Mouse (Mus musculus) kidney, adult 9 months (tissue): Measurements from ENCODE around the gene Nosip.
A peak's percentile ranks its signal among the peaks of the same experiment; 100 is the strongest.
"Not testable (repeated sequence)": the region's sequence is repeated elsewhere in the genome, so short reads cannot be mapped to it uniquely, and the experiment has no call there.

ENCODE experiments used
- DNase-seq: peaks from one replicate; pipeline ENCODE4 v3.0.0; 2022

The Nosip gene

DNA sequence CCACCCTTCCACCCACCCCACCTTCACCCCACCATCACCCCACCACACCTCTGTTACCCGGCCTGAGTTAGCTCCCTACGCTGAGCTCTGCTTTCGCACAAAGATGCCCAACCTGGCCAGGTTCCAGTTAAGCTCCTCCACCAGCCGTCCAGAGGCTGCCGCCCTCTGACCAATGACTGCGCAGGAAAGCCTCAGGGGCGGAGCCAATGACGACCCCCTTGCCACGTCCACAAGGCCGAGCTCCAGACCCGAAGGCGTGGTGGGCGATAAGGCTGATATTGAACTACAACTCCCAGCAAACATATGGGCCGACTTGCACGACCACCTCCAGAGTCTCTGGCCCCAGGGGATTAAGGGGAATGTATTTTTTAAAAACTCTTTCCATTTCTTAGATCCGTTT, 29.8 kb downstream of the Nosip start, which contains the start of gene Rcn3:
Gene Rcn3 (minus strand): TSS at position 174 of the 400 bp plus-strand sequence.
- DNase-seq = peak; percentile 56

DNA sequence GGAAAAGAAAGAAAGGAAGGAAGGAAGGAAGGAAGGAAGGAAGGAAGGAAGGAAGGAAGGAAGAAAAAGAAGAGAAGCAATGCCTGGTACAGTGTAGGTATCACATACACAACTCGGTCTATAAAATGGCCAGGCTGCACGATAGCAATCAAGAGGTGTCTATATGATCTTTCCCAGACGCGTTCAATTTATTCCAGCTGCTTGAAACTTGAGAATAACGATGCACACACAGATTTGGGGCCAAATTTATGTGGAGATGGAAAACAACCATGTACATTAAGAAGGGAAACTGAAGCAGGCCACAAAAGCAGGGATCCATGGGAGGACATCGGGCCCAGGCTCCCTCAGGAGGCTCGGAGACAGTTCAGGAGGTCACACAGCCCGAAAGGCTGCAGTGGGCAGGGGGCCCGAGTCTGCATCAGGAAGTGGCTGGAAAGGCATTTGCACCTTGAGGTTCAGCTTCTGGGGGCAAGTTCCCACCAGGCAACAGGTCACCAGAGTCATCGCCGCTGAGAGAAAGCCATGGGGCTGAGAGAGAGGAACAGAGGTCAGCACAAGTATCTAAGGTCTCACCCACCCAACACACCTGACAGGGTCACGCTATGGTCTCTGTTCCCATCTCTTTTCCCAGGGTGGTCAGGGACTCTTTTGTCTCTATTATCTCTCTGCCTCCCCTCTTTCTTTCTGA, 30.7 kb downstream of the Nosip start:
- DNase-seq = no peak

DNA sequence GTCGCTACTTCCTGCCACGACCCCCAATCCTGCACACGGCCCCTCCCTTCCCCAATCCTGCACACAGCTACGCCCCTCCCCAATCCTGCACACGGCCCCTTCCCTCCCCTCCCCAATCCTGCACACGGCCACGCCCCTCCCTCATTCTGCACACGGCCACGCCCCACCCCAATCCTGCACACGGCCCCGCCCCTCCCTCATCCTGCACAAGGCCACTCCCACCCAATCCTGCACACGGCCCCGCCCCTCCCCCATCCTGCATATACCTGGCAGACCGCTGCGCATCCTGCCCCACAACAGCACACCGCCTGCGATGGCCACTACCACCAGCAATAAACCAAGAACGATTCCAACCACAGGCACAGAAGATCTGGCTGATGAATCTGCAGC, 31.3 kb downstream of the Nosip start:
- no peak for DNase-seq

DNA sequence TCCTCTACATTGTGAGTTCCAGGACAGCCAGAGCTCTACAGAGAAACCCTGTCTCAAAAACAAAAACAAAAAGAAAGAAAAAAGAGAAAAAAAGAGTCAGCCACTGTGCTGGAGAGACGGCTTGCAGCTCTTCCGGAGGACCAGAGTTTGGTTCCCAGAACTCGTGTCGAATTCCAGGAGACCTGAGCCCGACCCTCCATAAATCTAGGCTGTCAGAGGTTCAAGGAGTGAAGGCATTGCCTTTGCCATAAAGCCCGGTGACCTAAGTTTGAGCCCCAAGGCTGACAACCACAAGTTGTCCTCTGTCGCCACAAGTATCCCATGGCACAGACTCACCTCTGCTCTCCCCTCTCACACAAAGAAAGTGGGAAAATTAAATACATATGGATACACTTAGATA, 31.9 kb downstream of the Nosip start:
- DNase-seq = no peak

DNA sequence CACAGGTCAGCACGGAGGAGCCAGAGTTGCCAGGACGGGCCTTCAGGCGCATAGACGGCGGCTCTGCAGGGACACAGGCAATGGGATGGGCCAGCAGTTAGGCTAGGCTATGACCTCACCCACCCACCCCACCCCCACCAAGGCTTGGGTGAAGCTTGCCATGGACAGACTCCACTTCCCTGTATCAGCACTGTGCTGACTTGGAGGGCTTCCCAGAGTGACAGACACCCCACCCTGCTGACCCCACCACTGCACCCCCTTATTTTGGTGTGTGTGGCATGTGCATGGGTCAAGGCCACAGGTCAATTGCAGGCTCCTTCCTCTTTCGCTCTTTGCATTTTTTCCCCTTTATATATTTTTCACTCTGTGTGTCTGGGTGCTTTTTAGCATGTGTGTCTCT, 33.1 kb downstream of the Nosip start:
- no peak for DNase-seq

DNA sequence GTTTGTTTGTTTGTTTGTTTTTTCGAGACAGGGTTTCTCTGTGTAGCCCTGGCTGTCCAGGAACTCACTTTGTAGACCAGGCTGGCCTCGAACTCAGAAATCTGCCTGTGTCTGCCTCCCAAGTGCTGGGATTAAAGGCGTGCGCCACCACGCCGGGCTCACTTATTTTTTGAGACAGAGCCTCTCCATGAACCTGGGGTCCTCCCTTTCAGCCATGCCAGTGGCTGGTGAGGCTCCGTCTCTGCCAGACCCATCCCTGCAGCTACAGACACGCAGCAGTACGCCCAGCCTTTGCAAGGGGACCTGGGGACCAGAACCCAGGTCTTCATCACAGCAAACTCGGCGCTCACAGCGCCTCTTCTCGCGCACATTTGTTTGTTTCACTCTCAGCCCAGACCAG, 33.7 kb downstream of the Nosip start:
- DNase-seq = not testable (repeated sequence)

DNA sequence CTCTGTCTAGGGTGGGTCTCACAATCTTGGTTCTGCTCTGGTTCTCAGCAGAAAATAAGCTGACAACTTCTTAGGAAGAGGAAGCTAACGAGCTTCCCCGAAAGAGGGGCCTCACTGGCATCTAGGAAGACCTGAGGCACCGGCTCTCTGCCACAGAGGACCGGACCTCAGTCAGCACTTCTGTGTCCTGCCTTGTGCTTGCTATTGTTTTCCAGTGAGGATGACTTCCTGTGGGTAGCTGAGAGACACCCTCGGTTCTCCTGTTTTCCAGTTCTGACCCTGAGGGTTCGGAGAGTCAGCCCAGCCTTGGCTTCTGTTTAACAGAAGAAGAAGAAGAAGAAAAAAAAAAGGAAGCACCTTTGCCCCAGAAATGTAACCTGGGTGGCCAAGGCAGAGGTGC, 35.2 kb downstream of the Nosip start:
- peak; percentile 56 for DNase-seq

DNA sequence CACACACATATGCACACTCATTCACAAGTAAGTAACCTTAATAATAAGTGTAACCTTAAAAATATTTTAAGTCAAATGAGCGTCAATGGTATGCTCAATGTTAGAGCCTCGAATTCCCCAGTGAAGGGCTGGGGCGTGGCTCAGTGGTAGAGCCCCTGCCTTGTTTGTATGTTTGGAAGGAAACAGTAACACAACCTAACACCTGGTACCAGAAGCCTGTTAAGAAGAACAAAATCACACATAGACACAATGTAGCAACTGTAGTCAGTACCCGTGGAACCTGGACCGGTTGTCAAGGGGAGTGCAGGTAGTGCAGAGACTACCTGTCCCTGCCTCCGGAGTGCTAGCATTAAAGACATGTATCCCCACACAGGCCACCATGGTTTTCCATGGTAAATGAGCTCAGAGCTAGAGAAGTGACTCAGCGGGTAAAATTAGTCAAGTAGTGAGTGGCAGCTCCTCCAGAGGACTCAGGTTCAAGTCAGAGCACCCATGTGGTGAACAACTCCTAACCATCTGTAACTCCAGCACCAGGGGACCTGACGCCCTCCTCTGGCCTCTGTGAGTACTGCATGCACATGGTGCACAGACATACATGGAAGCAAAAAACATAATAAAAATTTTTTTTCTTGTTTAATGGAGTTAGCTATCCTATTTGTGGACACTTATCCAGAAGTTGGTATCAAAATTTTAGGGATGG, 36.5 kb downstream of the Nosip start:
- no peak for DNase-seq

DNA sequence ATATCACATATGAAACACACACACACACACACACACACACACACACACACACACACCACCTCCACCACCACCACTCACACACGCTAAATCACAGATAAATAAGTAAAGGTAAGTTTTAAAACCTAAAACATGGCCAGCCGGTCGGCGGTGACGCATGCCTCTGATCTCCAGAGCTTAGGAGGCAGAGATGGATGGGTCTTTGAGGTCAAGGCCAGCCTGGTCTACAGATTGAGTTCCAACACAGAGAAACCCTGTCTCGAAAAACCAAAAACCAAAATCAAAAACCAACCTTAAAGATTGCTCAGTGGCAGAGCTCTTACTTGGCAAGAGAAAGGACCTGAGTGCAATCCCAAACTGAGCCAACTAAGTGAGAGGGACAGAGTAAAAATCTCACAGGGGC, 37.8 kb downstream of the Nosip start:
- no peak for DNase-seq

DNA sequence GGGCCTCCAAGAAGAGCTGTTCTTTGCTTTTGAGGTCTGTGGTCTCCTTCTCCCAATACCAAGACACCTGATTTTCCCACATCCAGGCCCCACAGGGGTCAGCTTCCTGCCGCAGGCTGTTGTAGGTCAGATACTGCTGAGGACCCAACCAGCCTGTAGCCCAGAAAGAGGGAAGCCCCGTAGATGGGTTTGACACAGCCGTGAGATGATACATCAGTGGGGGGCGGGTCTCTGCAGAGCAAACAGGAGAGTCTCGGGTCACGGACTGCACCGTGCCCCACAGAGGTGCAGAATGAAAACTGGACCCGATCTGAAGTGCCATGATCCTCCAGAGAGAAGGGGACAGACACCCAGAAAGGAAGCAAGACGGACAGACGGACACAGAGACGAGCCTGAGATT, 40.2 kb downstream of the Nosip start:
- DNase-seq = no peak

DNA sequence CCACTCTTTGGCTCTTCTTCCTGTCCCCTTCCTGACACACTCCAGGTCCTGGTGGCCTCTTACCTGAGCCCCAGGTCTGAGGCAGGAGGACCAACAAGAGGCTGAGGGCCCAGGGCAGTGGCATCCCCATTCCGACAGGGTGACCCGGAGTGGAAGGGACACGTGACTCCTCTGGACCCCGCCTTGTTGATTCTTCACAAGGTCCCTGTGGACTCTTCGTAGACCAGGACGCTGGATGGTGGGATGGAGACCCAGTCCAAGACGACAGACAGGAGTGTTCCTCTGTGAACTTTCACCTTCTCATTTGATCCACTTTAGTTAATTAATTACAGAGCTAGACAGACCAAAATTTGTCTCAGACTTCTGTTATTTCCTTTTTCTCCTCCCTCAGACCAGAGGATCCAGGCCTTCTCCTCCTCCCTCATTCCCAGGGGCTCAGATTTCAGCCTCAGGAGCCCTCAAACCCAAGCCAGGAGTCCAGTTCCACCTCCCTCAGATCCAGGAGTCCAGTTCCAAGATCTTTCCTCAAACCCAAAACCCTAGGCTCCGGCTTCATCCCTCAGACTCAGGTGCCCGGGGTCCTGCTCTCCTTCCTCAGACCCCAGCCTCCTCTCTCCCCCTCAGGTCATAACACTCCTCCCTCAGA, 40.8 kb downstream of the Nosip start:
- DNase-seq = peak; percentile 74

DNA sequence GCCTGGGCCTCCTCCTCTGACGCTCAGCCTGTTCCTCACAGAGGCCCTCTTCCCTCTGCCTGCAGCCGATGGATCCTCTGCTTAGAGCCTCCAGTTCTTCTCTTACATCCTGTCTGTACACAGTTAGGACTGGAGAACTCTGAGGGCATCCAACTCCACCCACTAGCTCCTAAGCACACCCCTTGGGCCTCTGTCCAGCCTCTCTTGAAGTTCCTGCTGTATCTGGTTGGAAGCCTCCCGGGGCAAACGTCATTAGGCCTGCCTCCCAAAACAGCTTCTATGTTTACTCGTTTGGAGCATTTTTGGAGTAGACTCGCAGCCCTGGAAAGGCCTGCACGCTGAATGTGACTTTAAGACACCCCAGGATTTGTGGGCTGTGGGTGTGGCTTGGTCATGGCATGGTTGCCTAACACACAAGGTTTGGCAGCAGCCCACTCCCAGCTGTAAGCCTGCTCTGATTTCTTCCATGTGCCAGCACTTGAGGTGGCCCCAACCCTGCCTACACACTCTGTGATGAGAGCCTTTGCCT, 41.5 kb downstream of the Nosip start, which contains the start of gene Fcgrt:
Gene Fcgrt (minus strand): TSS at position 200 of the 529 bp plus-strand sequence.
- peak; percentile 98 for DNase-seq

DNA sequence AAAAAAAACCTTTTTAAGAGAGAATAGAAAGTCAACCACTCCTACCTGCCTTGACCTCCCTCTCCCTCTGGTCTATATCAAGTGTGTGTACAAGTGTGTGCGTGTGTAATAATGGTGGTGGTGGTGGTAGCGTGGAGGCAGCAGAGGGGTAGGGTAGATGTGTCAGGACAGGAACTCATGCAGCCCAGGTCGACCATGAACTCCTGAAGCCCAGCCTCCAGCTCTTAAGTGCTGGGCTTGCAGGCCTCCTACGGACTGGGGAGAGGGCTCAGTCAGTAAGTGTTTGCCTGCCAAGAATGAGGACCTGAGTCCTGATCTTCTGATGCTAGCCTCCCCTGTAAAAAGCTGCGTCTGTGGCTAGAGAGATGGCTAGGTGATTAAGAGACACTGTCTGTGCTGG, 42.7 kb downstream of the Nosip start:
- DNase-seq = no peak

DNA sequence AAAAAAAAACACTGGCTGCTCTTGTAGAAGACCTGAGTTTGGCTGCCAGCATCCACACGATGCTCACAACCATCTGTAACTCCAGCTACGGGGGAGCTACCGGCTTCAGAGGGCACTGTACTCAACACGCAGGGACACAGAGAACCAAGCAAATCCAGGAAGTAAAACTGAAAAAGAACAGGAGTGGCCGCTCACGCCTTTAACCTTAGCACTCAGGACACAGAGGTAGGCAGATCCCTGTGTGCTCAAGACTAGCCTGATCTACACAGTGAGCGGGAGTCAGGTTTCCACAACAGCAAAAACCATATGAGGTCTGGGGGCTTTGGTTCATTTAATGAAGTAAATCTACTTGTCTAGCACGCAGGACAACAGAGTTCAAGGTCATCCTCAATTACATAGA, 43.3 kb downstream of the Nosip start:
- DNase-seq = no peak

DNA sequence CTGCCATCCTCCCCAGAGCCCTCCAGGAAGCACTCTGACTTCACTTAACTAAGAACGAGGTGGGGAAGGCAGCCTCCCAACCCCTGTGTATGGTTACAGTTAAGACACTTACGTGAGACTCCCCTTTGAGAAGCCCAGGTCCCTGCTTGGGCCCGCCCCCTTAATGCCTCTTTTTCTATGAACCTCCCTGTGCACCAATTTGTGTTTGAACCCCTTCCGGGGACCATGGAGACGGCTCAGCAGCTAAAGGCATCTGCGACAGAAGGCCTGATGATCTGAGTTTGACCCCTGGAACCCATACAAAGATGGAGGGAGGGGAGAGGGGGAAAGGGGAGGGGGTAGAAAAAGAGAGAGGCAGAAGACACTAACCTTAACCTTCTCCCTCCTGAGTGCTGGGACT, 44.2 kb downstream of the Nosip start:
- no peak for DNase-seq

DNA sequence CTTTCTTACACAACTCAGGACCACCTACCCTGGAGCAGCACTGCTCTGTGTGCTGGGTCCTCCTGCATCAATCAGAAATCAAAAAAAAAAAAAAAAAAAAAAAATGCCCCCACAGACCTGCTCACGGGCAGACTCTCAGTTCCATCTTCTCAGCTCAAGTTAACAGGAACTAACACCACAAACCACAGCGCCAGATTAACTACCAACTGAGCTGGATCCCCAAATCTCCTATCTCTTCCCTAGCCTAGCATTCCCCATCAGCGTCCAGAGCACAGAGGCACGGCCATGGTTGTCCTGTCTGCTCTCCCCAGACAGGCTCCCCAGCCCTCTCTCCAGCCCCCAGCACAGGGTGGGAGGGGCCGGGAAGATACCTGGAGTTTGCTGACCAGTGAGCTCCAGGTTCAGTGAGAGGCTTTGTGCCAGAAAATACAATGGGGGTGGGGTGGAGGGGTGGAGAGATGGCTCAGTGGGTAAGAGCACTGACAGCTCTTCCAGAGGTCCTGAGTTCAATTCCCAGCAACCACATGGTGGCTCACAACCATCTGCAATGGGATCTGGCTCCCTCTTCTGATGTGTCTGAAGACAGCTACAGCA, 44.9 kb downstream of the Nosip start:
- no peak for DNase-seq

DNA sequence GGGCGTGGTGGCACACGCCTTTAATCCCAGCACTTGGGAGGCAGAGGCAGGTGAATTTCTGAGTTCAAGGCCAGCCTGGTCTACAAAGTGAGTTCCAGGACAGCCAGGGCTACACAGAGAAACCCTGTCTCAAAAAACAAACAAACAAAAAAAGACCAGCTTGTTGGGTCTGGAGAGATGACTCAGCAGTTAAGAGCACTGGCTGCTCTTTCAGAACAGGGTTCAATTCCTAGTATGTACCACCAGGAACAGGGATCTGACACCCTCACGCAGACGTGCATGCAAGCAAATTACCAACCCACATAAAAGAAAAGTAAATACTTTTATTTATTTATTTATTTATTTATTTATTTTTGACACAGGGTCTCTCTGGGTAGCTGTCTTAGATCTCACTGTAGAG, 47.9 kb downstream of the Nosip start:
- not testable (repeated sequence) for DNase-seq

DNA sequence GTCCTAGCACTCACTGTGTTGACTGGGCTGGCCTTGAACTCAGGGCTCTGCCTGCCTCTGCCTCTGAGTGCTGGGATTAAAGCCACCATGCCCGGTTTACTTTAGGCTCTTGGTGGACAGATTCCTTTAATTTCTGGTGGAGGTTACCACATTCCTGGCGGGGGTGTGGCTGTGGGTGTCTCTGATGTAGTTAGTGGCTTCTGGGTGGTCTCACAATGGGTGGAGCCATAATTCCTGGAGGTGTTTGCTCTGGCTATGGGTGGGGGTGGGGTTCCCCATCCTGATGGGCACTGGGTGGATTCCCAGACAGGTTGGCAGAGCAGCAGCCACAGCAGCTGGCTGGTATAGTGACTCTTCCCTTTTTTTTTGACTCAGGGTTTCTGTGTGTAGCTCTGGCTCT, 49.7 kb downstream of the Nosip start:
- DNase-seq = no peak

DNA sequence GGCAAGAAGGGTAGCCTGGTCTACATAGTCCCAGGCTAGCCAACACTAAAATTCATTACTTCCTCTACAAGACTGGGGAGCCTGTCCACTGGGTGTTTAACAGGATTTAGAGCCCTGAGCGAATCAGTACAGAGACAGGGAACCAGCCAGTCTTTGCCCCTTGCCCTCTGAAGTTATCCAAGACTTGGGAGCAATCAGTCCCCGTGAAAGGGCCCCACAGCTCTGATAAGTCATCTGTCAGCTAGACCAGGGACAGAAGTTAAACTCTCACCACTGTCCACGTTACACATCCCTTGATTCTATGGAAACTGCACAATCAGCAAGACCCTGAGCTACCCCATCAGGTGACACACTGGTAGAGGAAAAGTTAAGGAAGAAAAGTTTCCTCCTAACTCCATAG, 50.3 kb downstream of the Nosip start:
- no peak for DNase-seq

DNA sequence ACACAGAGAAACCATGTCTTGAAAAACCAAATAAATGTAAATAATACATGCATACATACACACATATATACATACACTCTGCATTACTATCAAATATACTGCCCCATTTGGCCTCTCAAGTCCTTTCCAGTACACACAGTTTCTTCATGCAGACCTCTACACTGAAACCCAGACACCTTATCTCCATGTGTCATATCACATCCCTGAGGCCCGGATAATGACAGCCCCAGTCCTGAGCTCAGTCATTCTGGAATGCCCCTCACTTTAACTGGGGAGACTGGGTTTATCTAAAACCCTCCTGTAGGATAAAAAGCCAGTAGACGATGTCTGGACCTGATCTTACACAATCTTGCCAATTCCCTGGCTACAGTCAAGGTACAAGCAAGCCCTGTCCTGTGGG, 51.2 kb downstream of the Nosip start:
- DNase-seq = no peak

DNA sequence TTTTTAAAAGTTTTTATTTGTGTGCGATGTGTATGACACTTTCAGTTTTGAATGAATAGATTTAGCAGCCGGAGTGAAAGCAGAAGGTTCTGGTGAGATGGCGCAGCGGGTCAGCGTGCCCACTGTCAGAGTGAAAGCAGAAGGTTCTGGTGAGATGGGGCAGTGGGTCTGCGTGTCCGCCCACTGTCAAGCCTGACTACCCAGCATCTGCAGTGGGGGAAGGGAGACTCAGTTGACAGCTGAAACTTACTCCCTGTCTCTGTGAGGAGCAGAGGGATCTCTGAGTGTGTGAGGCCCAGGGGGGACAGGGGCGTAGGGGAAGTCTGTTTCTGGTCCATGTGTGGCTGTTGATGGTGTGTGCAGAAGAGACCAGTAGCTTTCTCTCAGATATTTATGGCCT, 55.3 kb downstream of the Nosip start:
- DNase-seq = no peak

DNA sequence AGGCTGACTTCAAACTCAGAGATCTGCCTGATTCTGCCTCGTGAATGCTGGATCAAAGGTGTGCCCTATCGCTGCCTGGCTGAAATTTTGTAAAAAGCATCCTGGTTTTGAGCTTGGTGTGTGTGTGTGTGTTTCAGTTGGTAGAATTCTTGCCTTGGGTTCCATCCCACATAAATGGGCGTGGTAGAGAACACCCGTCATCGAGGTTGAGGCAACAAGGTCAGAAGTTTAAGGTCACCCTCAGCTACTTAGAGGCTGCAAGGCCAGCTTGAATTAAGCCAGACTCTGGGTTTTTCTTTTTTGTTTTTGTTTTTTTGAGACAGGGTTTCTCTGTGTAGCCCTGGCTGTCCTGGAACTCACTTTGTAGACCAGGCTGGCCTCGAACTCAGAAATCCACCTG, 56.1 kb downstream of the Nosip start:
- DNase-seq = no peak
